Mouse (Mus musculus) stomach, postnatal 0 days (tissue): ENCODE data around the gene Bcap31.

Experiments used
- CTCF ChIP-seq: IDR thresholded peaks from 2 replicates; pipeline ENCODE4 v1.5.1; 2016; ENCODE audit warnings: antibody characterized with exemption, low read depth, mild to moderate bottlenecking, moderate library complexity
- EP300 ChIP-seq: optimal IDR thresholded peaks from 2 replicates; pipeline ENCODE3; 2016; ENCODE audit warnings: antibody characterized with exemption

DNA sequence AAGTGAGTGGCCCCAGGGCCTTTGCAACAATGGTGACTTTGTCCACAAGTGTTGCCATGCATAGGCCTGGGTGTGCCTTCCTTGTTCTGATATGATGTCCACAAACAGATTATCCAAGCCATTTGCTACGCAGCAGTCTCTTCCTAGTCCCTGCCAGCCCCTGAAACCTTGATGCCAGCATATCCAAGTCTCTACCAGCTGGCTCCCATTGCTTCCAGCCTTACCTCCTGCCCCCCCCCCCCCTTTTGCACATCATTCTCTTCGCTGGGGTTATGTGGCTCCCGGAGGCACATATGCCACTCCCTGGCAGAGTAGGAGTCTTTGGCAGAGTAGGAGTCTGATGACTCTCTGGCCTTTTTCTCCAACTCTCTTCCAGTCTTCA is 55.7 kb downstream of the Bcap31 start:
- no peak for TF ChIP-seq CTCF
- no peak for TF ChIP-seq EP300
